Comparison of ENCODE assay signal across 11 mouse cellular contexts in genomic region chr5:125069426-125069825, GRCm38 (mm10).
DNase-seq lines count a peak whose midpoint lies in the region; ATAC-seq and TF ChIP-seq lines count a peak whose summit lies in the region.
"Had no signal": no experiment of that assay in that cellular context is flagged by ENCODE, and none has a peak within 500 bp of the region (broad histone marks: within the 10 kb centered on the region; RNA-seq: fewer than 3 reads in every experiment).

No protein-coding gene starts in this region.

- H3K9ac ChIP-seq in heart, embryonic 13.5 days: peak overlapping the region; percentile 25; the same call in 1 of the 2 replicates
- 0 out of 2 replicates have a peak overlapping the region, but pooled peaks have one; percentile 11 for H3K9ac ChIP-seq in neural tube, embryonic 11.5 days (ENCODE audit: low read length)
- peak overlapping the region; percentile 12; the same call in 1 of the 2 replicates for H3K9ac ChIP-seq in limb, embryonic 14.5 days (ENCODE audit: low read depth, low read length, severe bottlenecking)

- 77% methylated on average over 5 of the region's 5 CpGs for WGBS in heart, embryonic 13.5 days
- 78% methylated on average over 5 of the region's 5 CpGs for WGBS in heart, embryonic 10.5 days
- 46% methylated on average over 5 of the region's 5 CpGs for WGBS in neural tube, embryonic 11.5 days
- WGBS in limb, embryonic 14.5 days: 30% methylated on average over 5 of the region's 5 CpGs

- DNase-seq in heart, embryonic 10.5 days (ENCODE audit: low spot score): no peak
- DNase-seq in neural tube, embryonic 11.5 days (ENCODE audit: low spot score): no peak
- DNase-seq in neural tube, embryonic 10.5 days (ENCODE audit: extremely low spot score, low spot score): no peak
- no peak for DNase-seq in limb, embryonic 14.5 days (ENCODE audit: low spot score)
- no peak for DNase-seq in adipocyte (ENCODE audit: low spot score)
- no peak for DNase-seq in spleen, postnatal 10 days (ENCODE audit: low spot score in 2 of 2)
- no peak for DNase-seq in gastrocnemius, postnatal 10 days
- DNase-seq: adrenal gland, postnatal 14 days; B cell, adult 2 months; lung, postnatal 10 days had no signal

- peaks cover 69% of the 10 kb centered on the region for H3K4me1 ChIP-seq in heart, embryonic 13.5 days
- H3K4me1 ChIP-seq in heart, embryonic 10.5 days: peaks cover 56% of the 10 kb centered on the region
- peaks cover 34% of the 10 kb centered on the region for H3K4me1 ChIP-seq in neural tube, embryonic 11.5 days (ENCODE audit: control insufficient read depth, insufficient read depth, low read length)
- H3K4me1 ChIP-seq in limb, embryonic 14.5 days (ENCODE audit: control insufficient read depth, insufficient read depth, low read length): peaks cover 46% of the 10 kb centered on the region

- TF ChIP-seq POLR2A in limb, embryonic 14.5 days (IDR thresholded peaks at IDR 0.05; ENCODE audit: borderline replicate concordance, extremely low read depth, insufficient read depth, insufficient read length): no peak

- H3K4me3 ChIP-seq in heart, embryonic 13.5 days: no peak overlapping the region
- H3K4me3 ChIP-seq in heart, embryonic 10.5 days: no peak overlapping the region
- H3K4me3 ChIP-seq in neural tube, embryonic 11.5 days (ENCODE audit: low read depth, low read length): no peak overlapping the region
- no peak overlapping the region for H3K4me3 ChIP-seq in limb, embryonic 14.5 days (replicated peaks; ENCODE audit: low read length)

- H3K27me3 ChIP-seq in heart, embryonic 13.5 days (replicated peaks): no peaks in the 10 kb centered on the region
- H3K27me3 ChIP-seq in heart, embryonic 10.5 days (ENCODE audit: insufficient read depth, poor library complexity, severe bottlenecking): no peaks in the 10 kb centered on the region
- no peaks in the 10 kb centered on the region for H3K27me3 ChIP-seq in neural tube, embryonic 11.5 days (ENCODE audit: control insufficient read depth, insufficient read depth, low read length)
- H3K27me3 ChIP-seq in limb, embryonic 14.5 days (ENCODE audit: control insufficient read depth, insufficient read depth, low read length): no peaks in the 10 kb centered on the region

- ATAC-seq in heart, embryonic 13.5 days (ENCODE audit: extremely low read depth, insufficient number of reproducible peaks, low FRiP score, low TSS enrichment): no peak
- ATAC-seq in neural tube, embryonic 11.5 days (ENCODE audit: insufficient read depth, low FRiP score, low TSS enrichment): no peak; the same call in 1 of the 2 replicates
- ATAC-seq in limb, embryonic 14.5 days (ENCODE audit: low FRiP score, low read depth): no peak

- peaks cover 54% of the 10 kb centered on the region for H3K36me3 ChIP-seq in heart, embryonic 13.5 days
- H3K36me3 ChIP-seq in heart, embryonic 10.5 days: peaks cover 65% of the 10 kb centered on the region
- peaks cover 16% of the 10 kb centered on the region for H3K36me3 ChIP-seq in neural tube, embryonic 11.5 days (ENCODE audit: control insufficient read depth, insufficient read depth, low read length)
- peaks cover 73% of the 10 kb centered on the region for H3K36me3 ChIP-seq in limb, embryonic 14.5 days (ENCODE audit: control insufficient read depth, insufficient read depth, low read length)

- no peaks in the 10 kb centered on the region for H3K9me3 ChIP-seq in heart, embryonic 13.5 days
- no peaks in the 10 kb centered on the region for H3K9me3 ChIP-seq in heart, embryonic 10.5 days
- H3K9me3 ChIP-seq in neural tube, embryonic 11.5 days (ENCODE audit: control insufficient read depth, low read length): no peaks in the 10 kb centered on the region
- H3K9me3 ChIP-seq in limb, embryonic 14.5 days (ENCODE audit: control insufficient read depth, low read length): no peaks in the 10 kb centered on the region

- H3K4me2 ChIP-seq in heart, embryonic 13.5 days: no peak overlapping the region
- H3K4me2 ChIP-seq in neural tube, embryonic 11.5 days (ENCODE audit: low read depth): no peak overlapping the region
- no peak overlapping the region for H3K4me2 ChIP-seq in limb, embryonic 14.5 days (replicated peaks; ENCODE audit: low read depth, low read length, severe bottlenecking)

- H3K27ac ChIP-seq in heart, embryonic 13.5 days (replicated peaks): peak overlapping the region; percentile 61; the same call in 1 of the 2 replicates
- no peak overlapping the region for H3K27ac ChIP-seq in heart, embryonic 10.5 days
- peak overlapping the region; percentile 87 for H3K27ac ChIP-seq in neural tube, embryonic 11.5 days (ENCODE audit: low read depth, low read length)
- peak overlapping the region; percentile 61; the same call in 1 of the 2 replicates for H3K27ac ChIP-seq in limb, embryonic 14.5 days (replicated peaks; ENCODE audit: low read depth, low read length)
